Mouse (Mus musculus) heart, postnatal 0 days (tissue): Measurements from ENCODE around the gene Klhl11. TPM values are rescaled to one million over a fixed set of nuclear protein-coding genes. Genes with fewer than 3 reads are reported as not detected.

Source experiments
- ATAC-seq: fragments of 200-750 bp; cut with Nextera tagmentation; 2 replicates; pipeline ENCODE4 v1.8.0; 2017; ENCODE audit warnings: low read depth, moderate number of reproducible peaks, moderate library complexity; ENCODE audit not compliant: insufficient read depth
- DNase-seq: peaks from one replicate; pipeline ENCODE4 v3.0.0-alpha.2; 2016; ENCODE audit warnings: low spot score
- H3K27ac ChIP-seq: fragments of 300-500 bp; sonication (generic); 2 replicates; pipeline ENCODE4 v1.5.1; 2014; ENCODE audit warnings: low read depth, mild to moderate bottlenecking
- H3K27me3 ChIP-seq: fragments of 300-500 bp; sonication (generic); 2 replicates; pipeline ENCODE4 v1.6.1; 2014; ENCODE audit warnings: low read length, mixed read lengths; ENCODE audit not compliant: control insufficient read depth, insufficient read depth
- H3K36me3 ChIP-seq: fragments of 300-500 bp; sonication (generic); replicated peaks from 2 replicates; pipeline ENCODE4 v1.6.1; 2014; ENCODE audit warnings: low read length, mixed read lengths; ENCODE audit not compliant: control insufficient read depth, insufficient read depth
- H3K4me1 ChIP-seq: fragments of 300-500 bp; sonication (generic); 2 replicates; pipeline ENCODE4 v1.6.1; 2014; ENCODE audit warnings: antibody characterized with exemption; ENCODE audit not compliant: control insufficient read depth, insufficient read depth
- H3K4me2 ChIP-seq: fragments of 300-500 bp; sonication (generic); 2 replicates; pipeline ENCODE4 v1.6.1; 2014; ENCODE audit warnings: low read depth, mild to moderate bottlenecking, low read length, moderate library complexity
- H3K4me3 ChIP-seq: fragments of 300-500 bp; sonication (generic); 2 replicates; pipeline ENCODE4 v1.5.1; 2014; ENCODE audit warnings: low read depth, low read length
- H3K9ac ChIP-seq: fragments of 300-500 bp; sonication (generic); replicated peaks from 2 replicates; pipeline ENCODE4 v1.6.1; 2014; ENCODE audit warnings: low read depth, low read length, mixed read lengths
- H3K9me3 ChIP-seq: fragments of 300-500 bp; sonication (generic); replicated peaks from 2 replicates; pipeline ENCODE4 v1.6.1; 2016; ENCODE audit warnings: low read length; ENCODE audit not compliant: control insufficient read depth
- CTCF ChIP-seq: IDR thresholded peaks from 2 replicates; pipeline ENCODE4 v1.5.1; 2016; ENCODE audit warnings: antibody characterized with exemption, control low read depth, low read depth
- EP300 ChIP-seq: IDR thresholded peaks from 2 replicates; pipeline ENCODE4 v1.6.1; 2016; ENCODE audit warnings: antibody characterized with exemption, low read depth
- WGBS: fragments of 180-500 bp; shearing (Covaris S2); extraction: QIAGEN DNeasy Blood & Tissue Kit; methylation state at CpG from one replicate; pipeline ENCODE4 v1.1.7; 2014; 5-methylcytosine and 5-hydroxymethylcytosine counted together
- microRNA-seq: library from miRNA; unstranded; fragments of <30 nt; microRNA quantifications from one replicate; pipeline ENCODE4, GENCODE M21; 2016
- polyA plus RNA-seq: library from polyadenylated mRNA; unstranded; fragments of >200 nt; fragmentation: Nextera tagmentation; extraction: Ambion mirVana; gene quantifications from 2 replicates; pipeline ENCODE4 v1.2.1, GENCODE M21; 2015
- total RNA-seq: library from RNA; depleted of rRNA; stranded (reverse); fragments of >200 nt; gene quantifications from 2 replicates; pipeline ENCODE4 v1.2.3, GENCODE M21; 2014; ENCODE audit warnings: low replicate concordance; rRNA removed

The Klhl11 gene
- total and polyA plus RNA-seq, 2 experiments from 2014 or later, result 5.3 to 10.3 TPM

GRCm38 (mm10) chr11:100423836-100424235, 48.7 kb downstream of the Klhl11 start:
- Histone ChIP-seq H3K4me1 (peaks cover 13% of the 10 kb centered on the region; the same call in 1 of the 2 replicates), H3K9ac (no peak overlapping the region), H3K36me3 (peaks cover 31% of the 10 kb centered on the region), H3K4me2 (no peak overlapping the region), H3K9me3 (no peaks in the 10 kb centered on the region), H3K27ac (no peak overlapping the region), H3K27me3 (no peaks in the 10 kb centered on the region), H3K4me3 (no peak overlapping the region)
- no peak for ATAC-seq
- no peak for TF ChIP-seq CTCF
- TF ChIP-seq EP300, result no peak
- 92% methylated on average over 7 of the region's 7 CpGs for WGBS
- no peak for DNase-seq

GRCm38 (mm10) chr11:100421537-100421936, 51.0 kb downstream of the Klhl11 start:
- Histone ChIP-seq H3K9me3 (no peaks in the 10 kb centered on the region), H3K4me1 (peaks cover 12% of the 10 kb centered on the region), H3K4me2 (no peak overlapping the region), H3K4me3 (no peak overlapping the region), H3K9ac (no peak overlapping the region), H3K27ac (no peak overlapping the region), H3K27me3 (no peaks in the 10 kb centered on the region), H3K36me3 (peaks cover 31% of the 10 kb centered on the region)
- TF ChIP-seq CTCF, result no peak
- TF ChIP-seq EP300, result no peak
- ATAC-seq (no peak), DNase-seq (no peak)
- WGBS, result 70% methylated on average over 8 of the region's 8 CpGs

GRCm38 (mm10) chr11:100414914-100415822, 57.4 kb downstream of the Klhl11 start, which contains the start of gene Fkbp10:
TSS of gene Fkbp10 (plus strand) at chr11:100415697.
- peak within 1 kb of the TSS; percentile 94 for H3K27ac ChIP-seq
- peak within 1 kb of the TSS; percentile 79 for H3K4me2 ChIP-seq
- no peaks in the 10 kb centered on the region for H3K27me3 ChIP-seq
- H3K36me3 ChIP-seq, result peaks cover 6% of the 10 kb centered on the region; the same call in 1 of the 2 replicates
- H3K9me3 ChIP-seq, result no peaks in the 10 kb centered on the region
- under 1% methylated on average over 28 of the region's 31 CpGs for WGBS
- peak within 1 kb of the TSS; percentile 72 for H3K4me3 ChIP-seq
- TF ChIP-seq CTCF (no peak), EP300 (no peak)
- peaks cover 25% of the 10 kb centered on the region for H3K4me1 ChIP-seq
- ATAC-seq (peak; percentile 34), DNase-seq (peak; percentile 79)
- H3K9ac ChIP-seq, result peak within 1 kb of the TSS; percentile 67

- Histone ChIP-seq H3K27me3 (no peaks in the 10 kb centered on the region), H3K4me3 (peak within 1 kb of the TSS; percentile 72), H3K27ac (peak within 1 kb of the TSS; percentile 94), H3K9me3 (no peaks in the 10 kb centered on the region), H3K9ac (peak within 1 kb of the TSS; percentile 67), H3K36me3 (peaks cover 11% of the 10 kb centered on the region; the same call in 1 of the 2 replicates), H3K4me1 (peaks cover 25% of the 10 kb centered on the region), H3K4me2 (peak within 1 kb of the TSS; percentile 79)
- DNase-seq (peak; percentile 96), ATAC-seq (peak; percentile 94)
- WGBS, result 2% methylated on average over 87 of the region's 93 CpGs
- peak; percentile 65 for TF ChIP-seq CTCF
- TF ChIP-seq EP300, result no peak; the same call in 1 of the 2 replicates
Observed at GRCm38 (mm10) chr11:100414021-100414913, 58.3 kb downstream of the Klhl11 start, which contains the start of gene P3h4. TSS of gene P3h4 (minus strand) at chr11:100414836.

- Histone ChIP-seq H3K4me1 (peaks cover 25% of the 10 kb centered on the region), H3K4me2 (peak overlapping the region; percentile 79), H3K9me3 (no peaks in the 10 kb centered on the region), H3K27me3 (no peaks in the 10 kb centered on the region), H3K9ac (peak overlapping the region; percentile 67), H3K27ac (peak overlapping the region; percentile 94; the same call in 1 of the 2 replicates), H3K36me3 (peaks cover 15% of the 10 kb centered on the region; the same call in 1 of the 2 replicates), H3K4me3 (peak overlapping the region; percentile 72)
- WGBS, result 55% methylated on average over 11 of the region's 11 CpGs
- no peak for ATAC-seq
- TF ChIP-seq EP300, result no peak
- no peak for DNase-seq
Observed at GRCm38 (mm10) chr11:100413541-100413940, 59.0 kb downstream of the Klhl11 start.

Small RNA genes within 50 kb of the gene (microRNA-seq; reads per million reads assigned to microRNA genes)
- gene Gm27374 (not detected), gene Mir7116 (0.71 reads per million)

Other genes with a start within 250 kb of the Klhl11 start
- not detected in 2 replicates for gene Krt16, start 223.8 kb downstream of the Klhl11 start, total RNA-seq
- gene Krt16, start 223.8 kb downstream of the Klhl11 start, polyA plus RNA-seq, result not detected in 2 replicates
- 2.2 TPM in 1 of 2 replicates, not detected in the other for gene Krt17, start 211.7 kb downstream of the Klhl11 start, total RNA-seq
- 0.14 and 0.32 TPM in 2 replicates for gene Krt17, start 211.7 kb downstream of the Klhl11 start, polyA plus RNA-seq
- not detected in 2 replicates for gene Krt42, start 202.9 kb downstream of the Klhl11 start, total RNA-seq
- gene Krt42, start 202.9 kb downstream of the Klhl11 start, polyA plus RNA-seq, result not detected in 2 replicates
- gene Eif1, start 152.9 kb downstream of the Klhl11 start, total RNA-seq, result 64.1 and 105 TPM in 2 replicates
- 1,927 and 2,123 TPM in 2 replicates for gene Eif1, start 152.9 kb downstream of the Klhl11 start, polyA plus RNA-seq
- gene Gast, start 138.3 kb downstream of the Klhl11 start, total RNA-seq, result not detected in 2 replicates
- not detected in 2 replicates for gene Gast, start 138.3 kb downstream of the Klhl11 start, polyA plus RNA-seq
- gene Hap1, start 116.6 kb downstream of the Klhl11 start, total RNA-seq, result 3.5 and 5.7 TPM in 2 replicates
- gene Hap1, start 116.6 kb downstream of the Klhl11 start, polyA plus RNA-seq, result 2.0 TPM in 2 replicates
- gene Jup, start 75.0 kb downstream of the Klhl11 start, total RNA-seq, result 319 and 341 TPM in 2 replicates
- 135 and 142 TPM in 2 replicates for gene Jup, start 75.0 kb downstream of the Klhl11 start, polyA plus RNA-seq
- 58.0 and 66.1 TPM in 2 replicates for gene P3h4, start 57.9 kb downstream of the Klhl11 start, total RNA-seq
- gene P3h4, start 57.9 kb downstream of the Klhl11 start, polyA plus RNA-seq, result 39.3 and 42.9 TPM in 2 replicates
- 106 and 114 TPM in 2 replicates for gene Fkbp10, start 57.0 kb downstream of the Klhl11 start, total RNA-seq
- 93.0 and 95.9 TPM in 2 replicates for gene Fkbp10, start 57.0 kb downstream of the Klhl11 start, polyA plus RNA-seq
- gene Nt5c3b, start 30.9 kb downstream of the Klhl11 start, total RNA-seq, result 54.4 and 68.3 TPM in 2 replicates
- gene Nt5c3b, start 30.9 kb downstream of the Klhl11 start, polyA plus RNA-seq, result 84.7 and 85.0 TPM in 2 replicates
- not detected in 2 replicates for gene Klhl10, start 30.8 kb downstream of the Klhl11 start, total RNA-seq
- gene Klhl10, start 30.8 kb downstream of the Klhl11 start, polyA plus RNA-seq, result 0.34 and 0.47 TPM in 2 replicates
- 68.4 and 75.6 TPM in 2 replicates for gene Acly, start 55.3 kb upstream of the Klhl11 start, total RNA-seq
- gene Acly, start 55.3 kb upstream of the Klhl11 start, polyA plus RNA-seq, result 32.3 and 35.5 TPM in 2 replicates
- 0.23 and 0.39 TPM in 2 replicates for gene Ttc25, start 72.9 kb upstream of the Klhl11 start, total RNA-seq
- 0.37 TPM in 2 replicates for gene Ttc25, start 72.9 kb upstream of the Klhl11 start, polyA plus RNA-seq
- 10.8 and 28.3 TPM in 2 replicates for gene Cnp, start 102.2 kb upstream of the Klhl11 start, total RNA-seq
- gene Cnp, start 102.2 kb upstream of the Klhl11 start, polyA plus RNA-seq, result 11.5 and 12.4 TPM in 2 replicates
- 113 and 134 TPM in 2 replicates for gene Nkiras2, start 146.5 kb upstream of the Klhl11 start, total RNA-seq
- 77.4 and 79.7 TPM in 2 replicates for gene Nkiras2, start 146.5 kb upstream of the Klhl11 start, polyA plus RNA-seq
- 82.2 and 98.5 TPM in 2 replicates for gene Dnajc7, start 147.4 kb upstream of the Klhl11 start, total RNA-seq
- gene Dnajc7, start 147.4 kb upstream of the Klhl11 start, polyA plus RNA-seq, result 163 and 173 TPM in 2 replicates
- not detected in 2 replicates for gene Zfp385c, start 219.7 kb upstream of the Klhl11 start, total RNA-seq
- gene Zfp385c, start 219.7 kb upstream of the Klhl11 start, polyA plus RNA-seq, result 0.25 and 0.40 TPM in 2 replicates
- gene Dhx58, start 231.5 kb upstream of the Klhl11 start, total RNA-seq, result 3.6 and 9.1 TPM in 2 replicates
- 1.3 and 1.4 TPM in 2 replicates for gene Dhx58, start 231.5 kb upstream of the Klhl11 start, polyA plus RNA-seq
- 15.2 and 17.6 TPM in 2 replicates for gene Kat2a, start 239.7 kb upstream of the Klhl11 start, total RNA-seq
- 15.8 and 16.1 TPM in 2 replicates for gene Kat2a, start 239.7 kb upstream of the Klhl11 start, polyA plus RNA-seq
- gene Hspb9, start 241.1 kb upstream of the Klhl11 start, total RNA-seq, result not detected in 2 replicates
- gene Hspb9, start 241.1 kb upstream of the Klhl11 start, polyA plus RNA-seq, result 0.22 TPM in 1 of 2 replicates, not detected in the other